Mouse (Mus musculus): ENCODE results near the gene Gm20388.
A peak's percentile ranks its signal among the peaks of the same experiment; 100 is the strongest.

GRCm38 (mm10) chr8:122301866-122302265 lies 2391.2 kb downstream of the Gm20388 start:
- no peak; the same call in 1 of the 2 replicates for TF ChIP-seq GATA1 (IDR thresholded peaks at IDR 0.05; ENCODE audit: low read length)
- peak; percentile 62; the same call in 2 of the 3 replicates for TF ChIP-seq TAL1 (IDR thresholded peaks at IDR 0.05; ENCODE audit: low read length)

Measured in erythroblast, embryonic 14.5 days (primary cell).